Comparison of ENCODE assay signal across 8 mouse cellular contexts in genomic region chr17:40793921-40794854, GRCm38 (mm10). TPM values are rescaled to one million over a fixed set of nuclear protein-coding genes. Genes with fewer than 3 reads are reported as not detected.
DNase-seq lines count a peak whose midpoint lies in the region; ATAC-seq and TF ChIP-seq lines count a peak whose summit lies in the region.

No protein-coding gene starts in this region.

- no peaks in the 10 kb centered on the region for H3K36me3 ChIP-seq in embryonic facial prominence, embryonic 12.5 days
- H3K36me3 ChIP-seq in stomach, embryonic 16.5 days (ENCODE audit: control insufficient read depth, insufficient read depth, low read length) = no peaks in the 10 kb centered on the region
- no peaks in the 10 kb centered on the region for H3K36me3 ChIP-seq in midbrain, embryonic 16.5 days (ENCODE audit: control insufficient read depth, insufficient read depth, low read length)

- H3K4me2 ChIP-seq in embryonic facial prominence, embryonic 12.5 days (replicated peaks) = 0 out of 2 replicates have a peak overlapping the region, but pooled peaks have one; percentile 15
- no peak overlapping the region for H3K4me2 ChIP-seq in stomach, embryonic 16.5 days (ENCODE audit: low read depth, low read length)
- H3K4me2 ChIP-seq in midbrain, embryonic 16.5 days (ENCODE audit: low read length) = no peak overlapping the region

- H3K27me3 ChIP-seq in embryonic facial prominence, embryonic 12.5 days = no peaks in the 10 kb centered on the region
- no peaks in the 10 kb centered on the region for H3K27me3 ChIP-seq in stomach, embryonic 16.5 days (ENCODE audit: control insufficient read depth, insufficient read depth, low read length)
- H3K27me3 ChIP-seq in midbrain, embryonic 16.5 days (ENCODE audit: control insufficient read depth, insufficient read depth, low read depth, low read length) = no peaks in the 10 kb centered on the region

- DNase-seq in layer of hippocampus, postnatal 10 days (ENCODE audit: low spot score in 2 of 2) = peak; percentile 4 to 18
- DNase-seq in layer of hippocampus, postnatal 36 days = no peak
- peak; percentile 58 for DNase-seq in lung, adult 2 months
- DNase-seq in gastrocnemius, postnatal 14 days = no peak

- ATAC-seq in activated CD4-positive, CD25-positive, alpha-beta regulatory T cell, adult 4 months = peak; percentile 87
- ATAC-seq in embryonic facial prominence, embryonic 12.5 days (ENCODE audit: insufficient number of reproducible peaks, insufficient read depth, low FRiP score, low TSS enrichment) = no peak
- ATAC-seq in stomach, embryonic 16.5 days (ENCODE audit: insufficient read depth, low FRiP score) = peak; percentile 29
- no peak for ATAC-seq in midbrain, embryonic 16.5 days

- peak; percentile 23; the same call in 1 of the 2 replicates for TF ChIP-seq CTCF in lung, adult 2 months (IDR thresholded peaks at IDR 0.05; ENCODE audit: insufficient read depth, low read length)

- no peaks in the 10 kb centered on the region for H3K9me3 ChIP-seq in embryonic facial prominence, embryonic 12.5 days
- H3K9me3 ChIP-seq in stomach, embryonic 16.5 days (replicated peaks; ENCODE audit: control insufficient read depth, low read length) = no peaks in the 10 kb centered on the region
- no peaks in the 10 kb centered on the region for H3K9me3 ChIP-seq in midbrain, embryonic 16.5 days (replicated peaks; ENCODE audit: control insufficient read depth, low read length, poor library complexity, severe bottlenecking)

- no peak overlapping the region for H3K27ac ChIP-seq in embryonic facial prominence, embryonic 12.5 days
- no peak overlapping the region for H3K27ac ChIP-seq in stomach, embryonic 16.5 days (ENCODE audit: low read length)
- H3K27ac ChIP-seq in midbrain, embryonic 16.5 days (ENCODE audit: low read length) = no peak overlapping the region

- H3K4me3 ChIP-seq in embryonic facial prominence, embryonic 12.5 days = no peak overlapping the region
- H3K4me3 ChIP-seq in lung, adult 2 months (replicated peaks; ENCODE audit: extremely low read depth, low read depth, low read length) = no peak overlapping the region
- no peak overlapping the region for H3K4me3 ChIP-seq in stomach, embryonic 16.5 days (replicated peaks; ENCODE audit: low read length)
- no peak overlapping the region for H3K4me3 ChIP-seq in midbrain, embryonic 16.5 days (ENCODE audit: low read depth, low read length)

- no peaks in the 10 kb centered on the region for H3K4me1 ChIP-seq in embryonic facial prominence, embryonic 12.5 days
- no peaks in the 10 kb centered on the region for H3K4me1 ChIP-seq in lung, adult 2 months (ENCODE audit: control insufficient read depth, insufficient read depth, low read length)
- H3K4me1 ChIP-seq in stomach, embryonic 16.5 days (ENCODE audit: control insufficient read depth, insufficient read depth, low read length) = no peaks in the 10 kb centered on the region
- no peaks in the 10 kb centered on the region for H3K4me1 ChIP-seq in midbrain, embryonic 16.5 days (ENCODE audit: control insufficient read depth, insufficient read depth, low read length)

- H3K9ac ChIP-seq in embryonic facial prominence, embryonic 12.5 days = no peak overlapping the region
- H3K9ac ChIP-seq in stomach, embryonic 16.5 days (ENCODE audit: low read length) = no peak overlapping the region
- H3K9ac ChIP-seq in midbrain, embryonic 16.5 days (ENCODE audit: low read depth, low read length) = no peak overlapping the region

- TF ChIP-seq POLR2A in lung, adult 2 months (IDR thresholded peaks at IDR 0.05; ENCODE audit: borderline replicate concordance, extremely low read depth, low read depth, low read length) = no peak

- intact Hi-C loops in gastrocnemius, postnatal 14 days (cut with DNase I; ENCODE audit: low total_unique reads) = no loop called here

- 55% methylated on average over 20 of the region's 20 CpGs for WGBS in embryonic facial prominence, embryonic 12.5 days
- 44% methylated on average over 20 of the region's 20 CpGs for WGBS in lung, adult 2 months
- 48% methylated on average over 20 of the region's 20 CpGs for WGBS in stomach, embryonic 16.5 days
- 66% methylated on average over 20 of the region's 20 CpGs for WGBS in midbrain, embryonic 16.5 days

RNA-seq across cellular contexts. Expression of gene Crisp2, which starts 12.6 kb away (rescaled TPM):
- total RNA-seq in layer of hippocampus, postnatal 10 days (2021) = not detected
- not detected for total RNA-seq in layer of hippocampus, postnatal 36 days (2021)
- not detected for polyA plus RNA-seq in activated CD4-positive, CD25-positive, alpha-beta regulatory T cell, adult 4 months (2017; shearing (Covaris generic))
- 0.12 TPM in 1 of 2 replicates, not detected in the other for polyA plus RNA-seq in embryonic facial prominence, embryonic 12.5 days (2016; fragmentation: Nextera tagmentation; extraction: Ambion mirVana)
- polyA plus RNA-seq in lung, adult 2 months (2012; rRNA removed) = not detected in 2 replicates
- not detected in 2 replicates for polyA plus RNA-seq in stomach, embryonic 16.5 days (2015; fragmentation: Nextera tagmentation; extraction: Ambion mirVana)
- total RNA-seq in gastrocnemius, postnatal 14 days (2021) = not detected
- not detected in 2 replicates for polyA plus RNA-seq in midbrain, embryonic 16.5 days (2015; fragmentation: Nextera tagmentation; extraction: Ambion mirVana)

RNA-seq across cellular contexts. Expression of gene Rhag, which starts 16.7 kb away (rescaled TPM):
- total RNA-seq in layer of hippocampus, postnatal 10 days (2021) = not detected
- total RNA-seq in layer of hippocampus, postnatal 36 days (2021) = not detected
- polyA plus RNA-seq in activated CD4-positive, CD25-positive, alpha-beta regulatory T cell, adult 4 months (2017; shearing (Covaris generic)) = 1 to 10 TPM in 1 of 2 experiments, under 1 TPM in 1; 0.28 to 2.0 TPM
- 2.4 and 2.9 TPM in 2 replicates for polyA plus RNA-seq in embryonic facial prominence, embryonic 12.5 days (2016; fragmentation: Nextera tagmentation; extraction: Ambion mirVana)
- not detected in 2 replicates for polyA plus RNA-seq in lung, adult 2 months (2012; rRNA removed)
- polyA plus RNA-seq in stomach, embryonic 16.5 days (2015; fragmentation: Nextera tagmentation; extraction: Ambion mirVana) = 8.5 and 10.6 TPM in 2 replicates
- not detected for total RNA-seq in gastrocnemius, postnatal 14 days (2021)
- 0.15 and 0.17 TPM in 2 replicates for polyA plus RNA-seq in midbrain, embryonic 16.5 days (2015; fragmentation: Nextera tagmentation; extraction: Ambion mirVana)

Comparison
In these comparisons a context has a peak if more than half of its experiments do, and no peak if none do; other contexts are left out.
1. DNase-seq: peak in layer of hippocampus, postnatal 10 days (2 of 2) and lung, adult 2 months (single experiment); none in layer of hippocampus, postnatal 36 days (0 of 2) and gastrocnemius, postnatal 14 days (single experiment).
2. ATAC-seq: peak in activated CD4-positive, CD25-positive, alpha-beta regulatory T cell, adult 4 months (single experiment) and stomach, embryonic 16.5 days (single experiment); none in embryonic facial prominence, embryonic 12.5 days (single experiment) and midbrain, embryonic 16.5 days (single experiment).